Mouse (Mus musculus): ENCODE measurements around the gene Glod5.
"Not testable (repeated sequence)": the region's sequence is repeated elsewhere in the genome, so short reads cannot be mapped to it uniquely, and the experiment has no call there.

Glod5 gene

GRCm38 (mm10) chrX:8018286-8018685, at the start of gene Glod5:
Gene Glod5 (minus strand): TSS chrX:8018492.
- no peak for DNase-seq (ENCODE audit: low spot score)

GRCm38 (mm10) chrX:8051044-8051781, 32.9 kb upstream of the Glod5 start:
- not testable (repeated sequence) for DNase-seq (ENCODE audit: low spot score)

GRCm38 (mm10) chrX:8033009-8033408, 14.7 kb upstream of the Glod5 start:
- no peak for DNase-seq (ENCODE audit: low spot score)

- no peak for DNase-seq (ENCODE audit: low spot score)
Measured at GRCm38 (mm10) chrX:8026811-8027210, 8.5 kb upstream of the Glod5 start.

GRCm38 (mm10) chrX:8024795-8025194, 6.5 kb upstream of the Glod5 start:
- no peak for DNase-seq (ENCODE audit: low spot score)

- peak; percentile 18 for DNase-seq (ENCODE audit: low spot score)
Measured at GRCm38 (mm10) chrX:8020111-8020778, 2.0 kb upstream of the Glod5 start.

GRCm38 (mm10) chrX:8017142-8017541, 1.1 kb downstream of the Glod5 start:
- DNase-seq (ENCODE audit: low spot score): peak; percentile 73

GRCm38 (mm10) chrX:8015675-8016074, 2.6 kb downstream of the Glod5 start:
- DNase-seq (ENCODE audit: low spot score): not testable (repeated sequence)

- DNase-seq (ENCODE audit: low spot score): peak; percentile 49
Measured at GRCm38 (mm10) chrX:8013569-8014314, 4.5 kb downstream of the Glod5 start.

GRCm38 (mm10) chrX:8013157-8013556, 5.1 kb downstream of the Glod5 start:
- no peak for DNase-seq (ENCODE audit: low spot score)

GRCm38 (mm10) chrX:8009356-8009755, 8.9 kb downstream of the Glod5 start:
- DNase-seq (ENCODE audit: low spot score): not testable (repeated sequence)

- no peak for DNase-seq (ENCODE audit: low spot score)
Measured at GRCm38 (mm10) chrX:8008543-8008942, 9.7 kb downstream of the Glod5 start.

GRCm38 (mm10) chrX:8002971-8003370, 15.3 kb downstream of the Glod5 start:
- no peak for DNase-seq (ENCODE audit: low spot score)

GRCm38 (mm10) chrX:8002001-8002400, 16.3 kb downstream of the Glod5 start:
- DNase-seq (ENCODE audit: low spot score): peak; percentile 11

- no peak for DNase-seq (ENCODE audit: low spot score)
Measured at GRCm38 (mm10) chrX:8000546-8001192, 17.6 kb downstream of the Glod5 start.

GRCm38 (mm10) chrX:7993068-7993735, 25.1 kb downstream of the Glod5 start:
- no peak for DNase-seq (ENCODE audit: low spot score)

- DNase-seq (ENCODE audit: low spot score): no peak
Measured at GRCm38 (mm10) chrX:7992379-7993067, 25.8 kb downstream of the Glod5 start.

GRCm38 (mm10) chrX:7981368-7981767, 36.9 kb downstream of the Glod5 start:
- DNase-seq (ENCODE audit: low spot score): no peak

GRCm38 (mm10) chrX:7977892-7978291, 40.4 kb downstream of the Glod5 start, which contains the start of gene Gata1:
Gene Gata1 (minus strand): TSS chrX:7978071.
- DNase-seq (ENCODE audit: low spot score): no peak

GRCm38 (mm10) chrX:7971292-7971691, 47.0 kb downstream of the Glod5 start:
- DNase-seq (ENCODE audit: low spot score): no peak

- DNase-seq (ENCODE audit: low spot score): no peak
Measured at GRCm38 (mm10) chrX:7968899-7969298, 49.4 kb downstream of the Glod5 start.
